Mouse (Mus musculus): ENCODE measurements around the gene Baz2a. TPM values are rescaled to one million over a fixed set of nuclear protein-coding genes. Genes with fewer than 3 reads are reported as not detected.

Gene Baz2a
- 104 and 125 TPM in 2 replicates for total RNA-seq (2023)

DNA sequence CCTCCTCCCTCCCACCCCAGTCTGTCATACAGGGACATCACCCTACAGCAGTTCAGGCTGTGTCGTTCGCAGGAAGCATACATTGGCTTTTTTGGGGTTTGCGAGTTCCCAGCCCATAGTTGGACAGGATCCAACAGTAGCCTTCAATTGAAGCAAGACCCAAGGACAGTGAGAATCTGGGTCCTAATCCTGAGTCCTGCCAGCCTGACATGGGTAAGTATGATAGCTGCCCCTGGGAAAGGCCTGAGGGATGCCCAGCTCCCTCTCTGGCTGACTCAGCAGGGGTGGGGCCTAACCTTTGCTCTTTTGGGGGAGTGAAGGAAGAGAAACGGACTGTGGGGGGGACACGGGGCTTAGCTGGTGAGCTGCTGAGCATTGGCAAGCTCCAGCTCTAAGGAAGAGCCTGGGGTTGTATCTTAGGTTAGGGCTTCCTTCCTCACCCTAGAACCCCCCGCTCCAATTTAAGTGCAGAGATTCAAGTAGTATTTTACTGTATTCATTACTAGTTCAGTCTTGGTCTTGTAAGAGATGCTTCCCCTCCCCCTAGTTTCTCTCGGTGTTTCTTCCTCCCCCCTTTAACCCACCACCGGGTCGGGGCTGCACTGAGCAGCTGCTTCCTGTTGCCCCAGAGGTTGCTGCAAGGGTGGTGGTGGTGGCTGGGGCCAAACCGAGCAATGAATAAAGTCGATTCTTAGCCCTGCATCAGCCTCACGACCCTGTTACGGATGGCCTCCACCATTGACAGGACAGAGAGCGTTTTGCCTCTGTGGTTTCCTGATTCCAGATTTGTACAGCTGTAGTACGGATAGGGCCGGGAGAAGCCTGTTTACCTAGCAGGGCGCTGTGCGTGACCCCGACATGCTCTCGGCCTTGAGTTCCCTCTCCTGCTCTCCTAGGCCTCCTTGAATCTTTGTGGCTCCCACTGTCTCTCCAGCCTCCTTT is at the start of gene Baz2a:
TSS of gene Baz2a (plus strand) at position 14 of the 942 bp plus-strand sequence.

DNA sequence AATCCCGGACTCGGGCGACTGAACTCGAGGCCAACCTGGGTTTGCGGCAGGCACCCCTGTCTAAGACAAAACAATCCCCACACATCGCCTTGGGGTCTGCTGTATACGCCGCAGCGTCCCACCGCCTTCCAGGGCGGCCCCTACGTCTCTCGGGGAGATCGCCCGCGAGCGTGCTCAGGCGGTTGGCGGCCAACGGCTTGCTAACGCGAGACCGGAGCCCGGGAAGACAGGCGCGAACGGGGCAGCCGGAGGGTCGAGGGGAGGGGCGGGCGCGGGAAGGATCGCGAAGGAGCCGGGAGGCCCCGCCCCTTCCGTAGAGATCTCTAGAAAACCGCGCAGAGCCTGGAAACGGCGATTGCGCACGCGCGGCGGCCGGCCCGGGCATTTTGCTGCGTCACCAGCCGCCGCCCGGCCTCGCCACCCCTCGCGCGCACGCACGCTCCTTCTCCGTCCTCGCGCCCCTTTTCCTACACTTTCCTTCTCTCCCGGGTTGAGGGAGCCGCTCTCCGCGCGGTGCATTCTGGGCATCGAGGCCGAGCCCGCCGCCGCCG is 32.7 kb upstream of the Baz2a start, which contains the start of gene Ptges3:
TSS of gene Ptges3 (plus strand) at position 354 of the 551 bp plus-strand sequence.

DNA sequence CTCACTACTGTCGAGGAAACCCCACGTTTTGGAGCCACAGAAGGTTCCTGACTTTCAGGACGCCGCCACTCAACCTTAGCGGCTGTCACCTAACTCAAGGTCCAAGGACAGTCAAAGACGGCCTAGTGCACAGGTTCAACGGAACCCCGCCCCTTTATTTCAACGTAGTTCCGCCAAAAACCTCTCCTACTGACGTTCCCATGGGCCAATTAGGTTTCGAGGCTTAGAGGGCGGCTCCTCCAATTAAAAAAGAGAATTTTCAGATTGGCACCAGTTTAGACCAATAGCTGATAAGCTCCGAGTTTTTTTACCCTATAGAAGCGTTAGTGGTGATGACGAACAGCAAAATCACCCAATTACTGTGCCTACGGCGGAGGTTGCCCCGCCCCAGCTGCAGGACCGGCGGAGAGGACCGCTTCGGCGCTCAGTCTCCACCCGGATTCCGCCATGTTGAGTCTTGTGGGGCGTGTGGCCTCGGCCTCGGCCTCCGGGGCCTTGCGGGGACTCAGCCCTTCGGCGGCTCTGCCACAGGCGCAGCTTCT is 8.4 kb upstream of the Baz2a start, which contains the start of gene Atp5b:
TSS of gene Atp5b (plus strand) at position 394 of the 542 bp plus-strand sequence.

Other genes with a start within 250 kb of the Baz2a start
- gene Rdh19, start 241.6 kb upstream of the Baz2a start, total RNA-seq (2023) = not detected in 2 replicates
- not detected in 2 replicates for gene Rdh16f2, start 225.1 kb upstream of the Baz2a start, total RNA-seq (2023)
- gene Rdh7, start 202.8 kb upstream of the Baz2a start, total RNA-seq (2023) = not detected in 2 replicates
- gene Sdr9c7, start 193.1 kb upstream of the Baz2a start, total RNA-seq (2023) = not detected in 2 replicates
- gene Hsd17b6, start 84.0 kb upstream of the Baz2a start, total RNA-seq (2023) = not detected in 2 replicates
- 19.6 and 23.0 TPM in 2 replicates for gene Prim1, start 76.4 kb upstream of the Baz2a start, total RNA-seq (2023)
- gene Naca, start 56.0 kb upstream of the Baz2a start, total RNA-seq (2023) = 253 and 267 TPM in 2 replicates
- gene Ptges3, start 32.6 kb upstream of the Baz2a start, total RNA-seq (2023) = 57.2 and 61.0 TPM in 2 replicates
- 384 and 435 TPM in 2 replicates for gene Atp5b, start 8.3 kb upstream of the Baz2a start, total RNA-seq (2023)
- 9.4 and 10.1 TPM in 2 replicates for gene Rbms2, start 88.7 kb downstream of the Baz2a start, total RNA-seq (2023)
- gene Gls2, start 102.9 kb downstream of the Baz2a start, total RNA-seq (2023) = 1.4 TPM in 1 of 2 replicates, not detected in the other
- gene Spryd4, start 120.2 kb downstream of the Baz2a start, total RNA-seq (2023) = 3.9 and 5.2 TPM in 2 replicates
- not detected in 2 replicates for gene Mip, start 134.3 kb downstream of the Baz2a start, total RNA-seq (2023)
- 21.0 and 30.8 TPM in 2 replicates for gene Timeless, start 140.5 kb downstream of the Baz2a start, total RNA-seq (2023)
- gene Apon, start 162.5 kb downstream of the Baz2a start, total RNA-seq (2023) = 0.44 TPM in 1 of 2 replicates, not detected in the other
- gene Apof, start 177.1 kb downstream of the Baz2a start, total RNA-seq (2023) = not detected in 2 replicates
- 34.0 and 36.3 TPM in 2 replicates for gene Stat2, start 179.0 kb downstream of the Baz2a start, total RNA-seq (2023)
- gene Il23a, start 207.2 kb downstream of the Baz2a start, total RNA-seq (2023) = 0.79 and 1.2 TPM in 2 replicates
- 26.5 and 36.7 TPM in 2 replicates for gene Pan2, start 211.8 kb downstream of the Baz2a start, total RNA-seq (2023)
- 25.3 and 30.7 TPM in 2 replicates for gene Cnpy2, start 230.9 kb downstream of the Baz2a start, total RNA-seq (2023)
- gene Cs, start 246.2 kb downstream of the Baz2a start, total RNA-seq (2023) = 85.9 and 94.3 TPM in 2 replicates

Measured in neutrophil, adult 65 days (primary cell).